Mouse (Mus musculus): ENCODE data around the gene Zfp382.
"Not testable (repeated sequence)": the region's sequence is repeated elsewhere in the genome, so short reads cannot be mapped to it uniquely, and the experiment has no call there.

Zfp382 gene

DNA sequence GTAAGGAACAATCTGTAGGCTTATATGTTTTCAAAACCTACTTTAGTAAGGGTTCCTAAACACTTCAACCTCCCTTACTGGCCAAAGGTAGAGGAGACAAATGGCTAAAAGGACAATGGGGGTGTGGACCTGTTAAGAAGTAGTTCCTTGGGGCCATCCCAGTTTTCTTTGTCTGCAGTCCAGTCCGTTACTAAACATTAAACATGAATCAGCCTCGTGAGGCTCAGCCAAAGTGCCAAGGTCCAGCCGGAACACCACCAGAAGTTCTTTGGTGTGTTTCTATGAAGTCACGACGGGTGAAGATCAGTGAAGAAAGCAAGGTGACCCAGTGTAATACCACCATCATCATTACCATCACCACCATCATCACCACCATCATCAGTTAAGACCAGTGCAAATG, 25.3 kb downstream of the Zfp382 start:
- DNase-seq (ENCODE audit: low read depth), result no peak

DNA sequence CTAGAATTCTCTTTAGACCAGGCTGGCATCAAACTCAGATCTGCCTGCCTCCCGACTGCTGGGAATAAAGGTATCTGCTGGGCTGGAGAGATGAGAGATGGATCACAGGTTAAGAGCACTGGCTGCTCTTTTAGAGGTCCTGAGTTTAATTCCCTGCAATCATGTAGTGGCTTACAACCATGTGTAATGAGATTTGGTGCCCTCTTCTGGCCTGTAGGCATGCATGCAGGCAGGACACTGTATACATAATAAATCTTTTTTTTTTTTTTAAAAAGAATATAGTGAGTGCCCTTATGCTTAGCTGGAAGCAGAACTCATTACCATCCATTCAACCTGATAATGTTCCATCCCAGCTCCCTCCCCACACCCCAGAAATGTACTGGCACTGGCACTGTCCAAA, 32.3 kb downstream of the Zfp382 start:
- DNase-seq (ENCODE audit: low read depth), result no peak

DNA sequence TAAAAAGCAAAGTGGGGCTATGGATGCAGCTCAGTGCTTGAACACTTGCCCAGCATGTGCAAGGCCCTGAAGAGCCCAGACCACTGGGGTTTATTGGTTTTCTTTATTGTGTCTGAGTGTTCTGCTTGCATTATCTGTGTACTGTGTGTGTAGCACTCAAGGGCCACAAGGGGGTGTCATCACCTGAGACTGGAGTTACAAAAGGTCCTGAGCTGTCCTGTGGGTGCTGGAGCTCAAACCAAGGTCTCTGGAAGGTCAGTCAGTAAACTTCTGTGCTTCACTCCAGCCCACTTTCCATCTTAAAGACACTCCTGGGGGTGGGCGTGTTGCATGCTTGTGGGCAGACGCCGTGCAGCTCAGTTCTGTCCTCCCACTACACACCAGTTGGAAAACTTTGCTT, 33.8 kb downstream of the Zfp382 start:
- no peak for DNase-seq (ENCODE audit: low read depth)

DNA sequence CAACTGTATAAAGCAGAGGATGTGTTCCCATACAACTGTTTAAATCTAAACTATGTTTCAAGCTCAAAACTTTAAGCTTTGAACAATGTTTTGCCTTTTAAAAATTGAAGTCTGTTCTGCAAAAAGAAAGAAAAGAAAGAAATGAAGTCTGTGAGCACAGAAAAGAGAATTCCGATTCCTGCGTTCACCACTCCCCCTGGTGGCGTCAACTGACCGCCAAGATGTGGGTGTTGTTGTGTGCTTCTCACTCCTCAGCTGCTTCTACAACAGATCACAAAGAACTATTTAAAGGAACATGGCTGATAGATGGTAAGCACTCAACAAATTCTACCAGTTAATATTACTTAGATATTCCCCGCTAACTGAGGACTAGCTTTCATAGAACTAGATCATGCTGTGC, 41.4 kb downstream of the Zfp382 start:
- DNase-seq (ENCODE audit: low read depth), result no peak

GRCm38 (mm10) chr7:30164745-30165144, 43.0 kb downstream of the Zfp382 start:
- DNase-seq (ENCODE audit: low read depth), result no peak

- no peak for DNase-seq (ENCODE audit: low read depth)
Observed at GRCm38 (mm10) chr7:30168914-30169582, 47.3 kb downstream of the Zfp382 start.

DNA sequence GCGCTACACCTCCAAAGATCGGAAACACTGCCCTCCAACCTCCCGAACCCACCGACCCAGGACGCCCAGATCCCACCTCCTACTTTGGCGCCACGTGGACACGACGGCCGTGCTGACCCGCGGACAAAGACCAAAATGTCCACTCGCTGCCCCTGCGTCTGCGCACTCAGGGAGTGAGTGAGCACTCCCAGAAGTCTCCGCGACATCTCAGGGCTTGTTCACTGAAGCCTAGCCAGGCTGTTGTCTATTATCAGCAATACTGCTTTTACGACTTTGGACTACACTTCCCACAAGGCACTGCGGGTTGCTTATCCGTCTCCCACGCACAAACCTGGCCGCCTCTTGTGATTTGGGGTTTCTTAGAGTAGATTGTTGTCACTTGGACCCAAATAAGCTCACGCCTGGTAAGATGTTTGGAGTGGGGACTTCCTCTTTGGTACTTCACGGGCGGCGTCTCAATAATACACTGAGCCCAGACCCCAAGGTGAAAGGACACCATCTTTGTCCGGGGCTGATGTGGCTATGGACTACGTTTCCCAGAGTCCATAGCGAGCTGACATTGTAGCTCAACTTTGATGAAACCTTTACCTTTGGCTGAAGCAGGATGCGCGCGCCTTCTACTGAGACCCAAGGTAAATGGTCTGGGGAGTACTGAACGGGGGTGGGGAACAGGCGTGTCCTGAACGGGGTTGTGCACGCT, 48.0 kb downstream of the Zfp382 start, which contains the start of gene Zfp146:
Gene Zfp146 (minus strand): TSS at position 168 of the 700 bp plus-strand sequence.
- DNase-seq (ENCODE audit: low read depth), result peak; percentile 93

DNA sequence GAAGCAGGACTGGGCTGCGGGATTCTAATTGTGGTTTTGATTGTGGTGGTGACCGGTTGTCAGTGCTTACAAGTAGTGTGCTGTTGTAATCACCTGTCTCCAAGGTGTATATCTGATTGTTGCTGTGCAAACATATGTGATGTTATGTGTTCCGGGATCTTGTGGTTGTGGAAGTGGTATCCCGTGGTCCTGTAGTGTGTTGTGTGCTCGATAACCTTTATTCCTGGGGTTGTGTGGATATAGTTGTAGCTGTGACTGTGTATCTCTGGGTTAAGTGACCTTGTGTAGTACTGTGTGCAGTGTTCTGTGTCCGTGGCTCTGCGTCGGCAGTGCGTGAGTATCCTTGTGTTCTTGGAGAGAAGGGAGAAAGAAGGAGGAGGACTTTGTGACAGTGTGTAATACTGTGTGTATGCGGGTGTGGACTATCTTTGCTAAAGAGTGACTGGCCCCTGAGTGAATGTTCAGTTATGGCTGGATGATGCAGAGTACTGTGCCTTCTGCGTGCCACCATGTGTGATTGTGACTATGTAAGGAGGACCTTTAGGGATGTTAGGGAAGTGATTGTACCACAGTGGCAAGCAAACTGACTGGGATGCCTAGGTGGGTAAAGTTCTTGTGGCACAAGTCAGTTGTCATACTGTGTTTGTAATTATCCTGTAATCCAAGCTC, 48.7 kb downstream of the Zfp382 start:
- no peak for DNase-seq (ENCODE audit: low read depth)

DNA sequence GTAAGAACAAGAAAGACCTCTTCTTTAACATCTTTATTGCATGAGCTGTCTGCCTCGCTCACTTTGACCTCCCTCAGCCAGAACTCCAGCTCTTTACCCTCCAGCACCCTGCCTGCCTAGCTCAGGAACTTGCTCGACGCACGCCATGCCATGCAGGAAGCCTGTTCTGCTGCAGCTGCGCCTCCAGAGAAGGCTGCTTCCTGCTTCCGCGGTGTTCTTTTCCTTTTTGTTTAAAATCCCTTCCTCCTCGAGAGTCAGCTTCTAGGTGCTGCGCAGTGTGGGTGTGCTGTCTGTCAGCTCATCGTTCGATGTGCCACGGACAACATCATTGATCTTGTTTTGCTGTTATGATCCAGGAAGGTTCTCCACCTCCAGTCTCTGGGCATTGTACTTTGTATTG, 54.7 kb downstream of the Zfp382 start:
- DNase-seq (ENCODE audit: low read depth), result no peak

DNA sequence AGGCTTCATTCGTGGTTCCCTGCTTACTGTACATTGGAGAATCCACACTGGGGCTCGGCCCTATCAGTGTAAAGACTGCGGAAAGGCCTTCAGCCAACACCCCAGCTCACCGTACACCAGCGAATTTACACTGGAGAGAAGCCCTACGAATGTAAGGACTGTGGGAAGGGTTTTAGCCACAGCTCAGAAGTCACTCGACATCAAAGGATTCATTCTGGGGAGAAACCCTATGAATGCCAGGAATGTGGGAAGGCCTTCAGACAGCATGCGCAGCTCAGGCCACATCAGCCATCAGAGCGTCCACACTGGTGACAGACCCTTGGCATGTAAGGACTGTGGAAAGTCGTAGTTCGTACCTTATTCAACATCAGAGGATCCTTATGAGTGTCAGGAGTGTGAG, 56.5 kb downstream of the Zfp382 start:
- DNase-seq (ENCODE audit: low read depth), result no peak

GRCm38 (mm10) chr7:30181308-30181707, 59.6 kb downstream of the Zfp382 start:
- no peak for DNase-seq (ENCODE audit: low read depth)

DNA sequence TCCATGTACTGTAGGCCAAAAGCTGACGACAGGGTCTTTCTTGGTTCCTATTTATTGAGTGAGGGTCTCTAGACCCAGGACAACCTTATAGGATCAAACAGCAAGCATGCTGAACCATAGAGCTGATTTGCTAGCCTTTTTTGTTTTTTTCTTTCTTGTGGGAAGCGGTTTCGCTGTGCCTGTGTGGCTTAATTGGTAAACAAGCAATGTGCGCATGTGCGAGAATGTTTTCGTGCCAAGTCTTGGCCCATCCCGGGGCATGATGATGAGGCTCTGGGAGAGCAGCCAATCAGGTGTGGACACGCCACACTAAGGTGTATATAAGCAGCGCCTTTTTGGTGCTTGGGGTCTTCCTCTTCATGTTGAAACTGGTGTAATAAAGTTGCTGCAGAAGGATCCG, 60.2 kb downstream of the Zfp382 start:
- DNase-seq (ENCODE audit: low read depth), result not testable (repeated sequence)

DNA sequence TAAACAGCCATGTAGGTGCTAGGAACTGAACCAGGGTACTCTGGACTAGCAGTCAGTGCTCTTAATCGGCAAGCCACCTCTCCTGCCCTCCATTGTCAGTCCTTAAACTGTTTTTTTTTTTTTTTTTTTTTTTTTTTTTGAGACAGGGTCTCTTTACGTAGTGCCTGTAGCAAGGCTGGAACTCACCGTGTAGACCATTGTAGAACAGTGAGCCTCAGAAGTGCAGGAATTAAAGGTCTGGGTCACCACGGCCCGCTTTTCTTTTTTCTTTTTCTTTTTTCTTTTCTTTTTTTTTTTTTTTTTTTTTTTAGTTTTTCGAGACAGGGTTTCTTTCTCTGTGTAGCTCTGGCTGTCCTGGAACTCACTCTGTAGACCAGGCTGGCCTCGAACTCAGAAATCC, 61.4 kb downstream of the Zfp382 start:
- not testable (repeated sequence) for DNase-seq (ENCODE audit: low read depth)

GRCm38 (mm10) chr7:30183879-30184289, 62.1 kb downstream of the Zfp382 start, which contains the start of gene Cox7a1:
Cox7a1 (plus strand) TSS chr7:30184144.
- DNase-seq (ENCODE audit: low read depth), result no peak

All from fibroblast of lung, adult 2 months (primary cell).